Comparison of ENCODE assay signal across 8 mouse cellular contexts in genomic region chr13:12394609-12395505, GRCm38 (mm10). TPM values are rescaled to one million over a fixed set of nuclear protein-coding genes. Genes with fewer than 3 reads are reported as not detected.
A peak's percentile ranks its signal among the peaks of the same experiment; 100 is the strongest.
DNase-seq lines count a peak whose midpoint lies in the region; ATAC-seq lines count a peak whose summit lies in the region.

Gene Heatr1 (plus strand): TSS chr13:12395027.

- ATAC-seq in hindbrain, embryonic 12.5 days (ENCODE audit: low FRiP score): peak; percentile 96

- H3K9ac ChIP-seq in hindbrain, embryonic 12.5 days: peak within 1 kb of the TSS; percentile 57

- H3K9me3 ChIP-seq in hindbrain, embryonic 12.5 days (replicated peaks): no peaks in the 10 kb centered on the region

- peaks cover 11% of the 10 kb centered on the region; the same call in 1 of the 2 replicates for H3K27me3 ChIP-seq in hindbrain, embryonic 12.5 days

- DNase-seq in NIH3T3 (ENCODE audit: low read depth): peak; percentile 97
- peak; percentile 93 to 95 for DNase-seq in cerebellum, postnatal 10 days
- peak; percentile 91 to 92 for DNase-seq in frontal cortex, postnatal 10 days (ENCODE audit: low spot score in 2 of 2)
- DNase-seq in layer of hippocampus, postnatal 14 days (ENCODE audit: low spot score in 2 of 2): peak; percentile 92 to 97
- DNase-seq in lung, postnatal 14 days: peak; percentile 92
- DNase-seq in retina, adult 2 months (ENCODE audit: low read depth, low spot score): peak; percentile 100
- DNase-seq in thymus, postnatal 36 days: peak; percentile 94 to 96

- H3K4me1 ChIP-seq in hindbrain, embryonic 12.5 days: peaks cover 8% of the 10 kb centered on the region

- peak within 1 kb of the TSS; percentile 74 for H3K4me2 ChIP-seq in hindbrain, embryonic 12.5 days (replicated peaks)

- H3K27ac ChIP-seq in hindbrain, embryonic 12.5 days: 0 out of 2 replicates have a peak within 1 kb of the TSS, but pooled peaks have one; percentile 17

- WGBS in hindbrain, embryonic 12.5 days: under 1% methylated on average over 43 of the region's 43 CpGs

- H3K4me3 ChIP-seq in hindbrain, embryonic 12.5 days: peak within 1 kb of the TSS; percentile 66

- H3K36me3 ChIP-seq in hindbrain, embryonic 12.5 days: peaks cover 13% of the 10 kb centered on the region

RNA-seq across cellular contexts. Expression of gene Heatr1, which starts in this region (rescaled TPM):
- 24.8 and 26.8 TPM in 2 replicates for polyA plus RNA-seq in hindbrain, embryonic 12.5 days (2016; fragmentation: Nextera tagmentation; extraction: Ambion mirVana)
- total RNA-seq in layer of hippocampus, postnatal 14 days (2021): 10 to 100 TPM; 24.1 to 26.0 TPM

Comparison
In these comparisons a context has a peak if more than half of its experiments do, and no peak if none do; other contexts are left out.
1. Peak in every context shown above with its lines: DNase-seq, ATAC-seq, H3K4me3 ChIP-seq and H3K27ac ChIP-seq.